Mouse (Mus musculus) naive thymus-derived CD4-positive, alpha-beta T cell, adult 2 months (primary cell): Measurements from ENCODE around the gene Slc12a5.
A peak's percentile ranks its signal among the peaks of the same experiment; 100 is the strongest.

Source experiments
- DNase-seq: peaks from one replicate; pipeline ENCODE4 v3.0.0-alpha.2; 2011; ENCODE audit warnings: low read depth

Slc12a5 gene

GRCm38 (mm10) chr2:165032533-165032932 is 71.9 kb downstream of the Slc12a5 start:
- no peak for DNase-seq

- DNase-seq = peak; percentile 43
Measured at GRCm38 (mm10) chr2:165033306-165033705, 72.7 kb downstream of the Slc12a5 start.

- peak; percentile 96 for DNase-seq
Measured at GRCm38 (mm10) chr2:165034131-165035057, 73.8 kb downstream of the Slc12a5 start, which contains the start of gene Ncoa5. Gene Ncoa5 (minus strand): TSS chr2:165034867.

- DNase-seq = no peak
Measured at GRCm38 (mm10) chr2:165035058-165035431, 74.4 kb downstream of the Slc12a5 start.

GRCm38 (mm10) chr2:165037415-165037814 is 76.8 kb downstream of the Slc12a5 start:
- no peak for DNase-seq

GRCm38 (mm10) chr2:165042126-165042525 is 81.5 kb downstream of the Slc12a5 start:
- DNase-seq = no peak

GRCm38 (mm10) chr2:165043090-165043636 is 82.6 kb downstream of the Slc12a5 start:
- DNase-seq = peak; percentile 31

- no peak for DNase-seq
Measured at GRCm38 (mm10) chr2:165043729-165044128, 83.1 kb downstream of the Slc12a5 start.

- DNase-seq = no peak
Measured at GRCm38 (mm10) chr2:165049044-165049443, 88.4 kb downstream of the Slc12a5 start.
